Mouse (Mus musculus) intestine, embryonic 14.5 days (tissue): Measurements from ENCODE around the gene Notch4. TPM values are rescaled to one million over a fixed set of nuclear protein-coding genes. Genes with fewer than 3 reads are reported as not detected.

ENCODE experiments used
- ATAC-seq: fragments of 200-750 bp; cut with Nextera tagmentation; replicated peaks from 2 replicates; pipeline ENCODE4 v1.8.0; 2017; ENCODE audit warnings: low read depth, moderate number of reproducible peaks, moderate TSS enrichment, moderate library complexity; ENCODE audit not compliant: low FRiP score, low TSS enrichment
- DNase-seq: peaks from one replicate; pipeline ENCODE4 v3.0.0-alpha.2; 2018; ENCODE audit warnings: low spot score
- H3K27ac ChIP-seq: fragments of 300-500 bp; sonication (generic); 2 replicates; pipeline ENCODE4 v1.5.1; 2014; ENCODE audit warnings: low read depth, mild to moderate bottlenecking, control low read depth
- H3K27me3 ChIP-seq: fragments of 300-500 bp; sonication (generic); replicated peaks from 2 replicates; pipeline ENCODE4 v1.6.1; 2014; ENCODE audit warnings: low read length, control low read depth; ENCODE audit not compliant: control insufficient read depth, insufficient read depth
- H3K36me3 ChIP-seq: fragments of 300-500 bp; sonication (generic); 2 replicates; pipeline ENCODE4 v1.6.1; 2014; ENCODE audit warnings: low read length, control low read depth; ENCODE audit not compliant: control insufficient read depth, insufficient read depth
- H3K4me1 ChIP-seq: fragments of 300-500 bp; sonication (generic); replicated peaks from 2 replicates; pipeline ENCODE4 v1.6.1; 2014; ENCODE audit warnings: low read length, control low read depth, mixed read lengths; ENCODE audit not compliant: control insufficient read depth, insufficient read depth
- H3K4me2 ChIP-seq: fragments of 300-500 bp; sonication (generic); 2 replicates; pipeline ENCODE4 v1.6.1; 2014; ENCODE audit warnings: low read length
- H3K4me3 ChIP-seq: fragments of 300-500 bp; sonication (generic); 2 replicates; pipeline ENCODE4 v1.5.1; 2014; ENCODE audit warnings: low read depth, low read length, control low read depth, mixed read lengths
- H3K9ac ChIP-seq: fragments of 300-500 bp; sonication (generic); 2 replicates; pipeline ENCODE4 v1.6.1; 2014; ENCODE audit warnings: mild to moderate bottlenecking, low read length
- H3K9me3 ChIP-seq: fragments of 300-500 bp; sonication (generic); 2 replicates; pipeline ENCODE4 v1.6.1; 2016; ENCODE audit warnings: low read length, control low read depth; ENCODE audit not compliant: control insufficient read depth
- WGBS: fragments of 180-500 bp; shearing (Covaris S2); extraction: QIAGEN DNeasy Blood & Tissue Kit; methylation state at CpG from one replicate; pipeline ENCODE4 v1.1.7; 2014; 5-methylcytosine and 5-hydroxymethylcytosine counted together
- polyA plus RNA-seq: library from polyadenylated mRNA; unstranded; fragments of >200 nt; fragmentation: Nextera tagmentation; extraction: Ambion mirVana; gene quantifications from 2 replicates; pipeline ENCODE4 v1.2.1, GENCODE M21; 2014

Notch4 gene
- polyA plus RNA-seq, 1 experiment from 2014 or later = 7.4 TPM

- WGBS = 95% methylated on average over 4 of the region's 4 CpGs
- Histone ChIP-seq H3K27me3 (no peaks in the 10 kb centered on the region), H3K9me3 (no peaks in the 10 kb centered on the region), H3K4me3 (no peak overlapping the region), H3K4me2 (no peak overlapping the region), H3K27ac (no peak overlapping the region), H3K9ac (no peak overlapping the region), H3K4me1 (no peaks in the 10 kb centered on the region), H3K36me3 (no peaks in the 10 kb centered on the region)
- ATAC-seq (no peak), DNase-seq (no peak)
Measured at GRCm38 (mm10) chr17:34547601-34548000, 16.5 kb upstream of the Notch4 start.

GRCm38 (mm10) chr17:34549156-34549555, 14.9 kb upstream of the Notch4 start:
- Histone ChIP-seq H3K27ac (no peak overlapping the region), H3K27me3 (no peaks in the 10 kb centered on the region), H3K36me3 (no peaks in the 10 kb centered on the region), H3K4me3 (no peak overlapping the region), H3K4me2 (no peak overlapping the region), H3K4me1 (no peaks in the 10 kb centered on the region), H3K9me3 (no peaks in the 10 kb centered on the region), H3K9ac (no peak overlapping the region)
- no peak for DNase-seq
- no peak for ATAC-seq
- 83% methylated on average over 3 of the region's 3 CpGs for WGBS

- H3K36me3 ChIP-seq = no peaks in the 10 kb centered on the region
- DNase-seq (no peak), ATAC-seq (no peak)
- no peaks in the 10 kb centered on the region for H3K9me3 ChIP-seq
- no peak overlapping the region for H3K4me2 ChIP-seq
- 73% methylated on average over 2 of the region's 2 CpGs for WGBS
- H3K4me1 ChIP-seq = no peaks in the 10 kb centered on the region
- H3K27me3 ChIP-seq = no peaks in the 10 kb centered on the region
- H3K9ac ChIP-seq = no peak overlapping the region
- H3K27ac ChIP-seq = no peak overlapping the region
- H3K4me3 ChIP-seq = no peak overlapping the region
Measured at GRCm38 (mm10) chr17:34549843-34550242, 14.2 kb upstream of the Notch4 start.

DNA sequence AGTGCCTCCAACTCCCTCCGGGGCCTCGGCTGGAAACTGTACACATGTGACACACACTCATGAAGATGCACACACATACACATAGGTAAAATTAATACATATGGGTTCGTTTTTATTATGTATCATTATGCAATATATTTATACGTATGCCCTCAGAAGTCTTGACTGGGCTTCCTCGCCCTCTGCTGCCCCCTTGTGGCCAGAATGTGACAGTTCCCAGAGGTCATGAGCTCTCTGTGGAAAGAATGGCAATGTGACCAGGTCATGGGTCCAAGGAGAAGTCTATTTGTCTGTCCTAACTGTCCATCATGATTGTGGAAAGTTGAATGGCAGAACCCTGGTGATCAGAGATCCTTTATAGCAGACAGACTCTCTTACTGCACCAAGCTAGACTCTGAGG, 8.6 kb upstream of the Notch4 start:
- ATAC-seq (no peak), DNase-seq (peak; percentile 90)
- Histone ChIP-seq H3K27me3 (no peaks in the 10 kb centered on the region), H3K27ac (no peak overlapping the region), H3K9me3 (no peaks in the 10 kb centered on the region), H3K4me3 (no peak overlapping the region), H3K4me1 (no peaks in the 10 kb centered on the region), H3K36me3 (no peaks in the 10 kb centered on the region), H3K4me2 (no peak overlapping the region), H3K9ac (no peak overlapping the region)
- 18% methylated on average over 5 of the region's 5 CpGs for WGBS

DNA sequence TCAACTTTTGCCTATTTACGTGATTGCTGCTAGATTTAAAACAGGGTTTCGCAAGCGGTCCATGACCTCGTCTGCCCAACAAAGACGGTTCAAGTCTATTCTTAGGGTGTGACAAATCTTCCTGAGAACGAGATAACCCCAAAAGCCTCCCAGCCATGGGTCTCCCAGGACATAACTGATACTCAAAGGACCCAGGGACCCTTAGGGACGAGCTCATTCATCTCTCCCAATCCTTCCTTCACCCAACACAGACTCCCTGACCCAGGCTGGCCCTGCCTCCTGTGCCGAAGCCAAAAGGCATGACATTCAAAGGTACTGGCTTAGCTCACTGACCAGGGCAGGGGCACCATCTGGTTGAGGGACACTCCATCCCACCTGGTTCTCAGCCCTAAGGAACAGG, 7.7 kb upstream of the Notch4 start:
- no peak overlapping the region for H3K27ac ChIP-seq
- no peak overlapping the region for H3K4me2 ChIP-seq
- no peaks in the 10 kb centered on the region for H3K27me3 ChIP-seq
- 83% methylated on average over 8 of the region's 8 CpGs for WGBS
- ATAC-seq = no peak
- no peak for DNase-seq
- no peaks in the 10 kb centered on the region for H3K36me3 ChIP-seq
- no peak overlapping the region for H3K4me3 ChIP-seq
- H3K9me3 ChIP-seq = no peaks in the 10 kb centered on the region
- no peak overlapping the region for H3K9ac ChIP-seq
- no peaks in the 10 kb centered on the region for H3K4me1 ChIP-seq

- H3K27me3 ChIP-seq = no peaks in the 10 kb centered on the region
- no peaks in the 10 kb centered on the region for H3K36me3 ChIP-seq
- no peak overlapping the region for H3K4me2 ChIP-seq
- 61% methylated on average over 11 of the region's 11 CpGs for WGBS
- no peak overlapping the region for H3K9ac ChIP-seq
- no peaks in the 10 kb centered on the region for H3K9me3 ChIP-seq
- no peak overlapping the region for H3K4me3 ChIP-seq
- no peak overlapping the region for H3K27ac ChIP-seq
- no peaks in the 10 kb centered on the region for H3K4me1 ChIP-seq
- DNase-seq = no peak
- no peak for ATAC-seq
Measured at GRCm38 (mm10) chr17:34557411-34557810, 6.7 kb upstream of the Notch4 start.

GRCm38 (mm10) chr17:34559116-34559515, 5.0 kb upstream of the Notch4 start:
- H3K4me3 ChIP-seq = no peak overlapping the region
- 82% methylated on average over 7 of the region's 7 CpGs for WGBS
- no peak for ATAC-seq
- H3K9ac ChIP-seq = no peak overlapping the region
- H3K27me3 ChIP-seq = no peaks in the 10 kb centered on the region
- no peak overlapping the region for H3K27ac ChIP-seq
- H3K9me3 ChIP-seq = no peaks in the 10 kb centered on the region
- peaks cover 4% of the 10 kb centered on the region; the same call in 1 of the 2 replicates for H3K4me1 ChIP-seq
- H3K4me2 ChIP-seq = no peak overlapping the region
- DNase-seq = no peak
- H3K36me3 ChIP-seq = no peaks in the 10 kb centered on the region

GRCm38 (mm10) chr17:34559895-34560294, 4.2 kb upstream of the Notch4 start:
- WGBS = 26% methylated on average over 15 of the region's 15 CpGs

GRCm38 (mm10) chr17:34560438-34560837, 3.6 kb upstream of the Notch4 start:
- Histone ChIP-seq H3K27me3 (no peaks in the 10 kb centered on the region), H3K4me3 (no peak overlapping the region), H3K4me1 (peaks cover 15% of the 10 kb centered on the region; the same call in 1 of the 2 replicates), H3K9me3 (no peaks in the 10 kb centered on the region), H3K4me2 (no peak overlapping the region), H3K27ac (no peak overlapping the region), H3K36me3 (no peaks in the 10 kb centered on the region), H3K9ac (no peak overlapping the region)
- 89% methylated on average over 6 of the region's 6 CpGs for WGBS
- ATAC-seq (no peak), DNase-seq (no peak)

More at GRCm38 (mm10) chr17:34559895-34560294, 4.2 kb upstream of the Notch4 start:
- H3K9ac ChIP-seq = no peak overlapping the region
- no peak overlapping the region for H3K4me3 ChIP-seq
- DNase-seq (no peak), ATAC-seq (no peak)
- no peaks in the 10 kb centered on the region for H3K27me3 ChIP-seq
- no peaks in the 10 kb centered on the region for H3K9me3 ChIP-seq
- no peaks in the 10 kb centered on the region for H3K36me3 ChIP-seq
- peaks cover 11% of the 10 kb centered on the region; the same call in 1 of the 2 replicates for H3K4me1 ChIP-seq
- no peak overlapping the region for H3K4me2 ChIP-seq
- no peak overlapping the region for H3K27ac ChIP-seq
